Mouse (Mus musculus) liver, embryonic 14.5 days (tissue): ENCODE data around the gene Olfr374.

Experiments
- CTCF ChIP-seq: IDR thresholded peaks from 2 replicates; pipeline ENCODE4 v1.5.1; 2016; ENCODE audit warnings: antibody characterized with exemption, low read depth, control low read depth
- EP300 ChIP-seq: IDR thresholded peaks from 2 replicates; pipeline ENCODE4 v1.6.1; 2016; ENCODE audit warnings: antibody characterized with exemption, low read depth

GRCm38 (mm10) chr8:72145511-72145910, 38.7 kb downstream of the Olfr374 start:
- TF ChIP-seq EP300 (no peak), CTCF (no peak)
